Mouse (Mus musculus): ENCODE results near the gene Pced1b. TPM values are rescaled to one million over a fixed set of nuclear protein-coding genes. Genes with fewer than 3 reads are reported as not detected.

Pced1b gene
- polyA plus RNA-seq, 1 experiment from 2014 or later: 5.7 TPM

DNA sequence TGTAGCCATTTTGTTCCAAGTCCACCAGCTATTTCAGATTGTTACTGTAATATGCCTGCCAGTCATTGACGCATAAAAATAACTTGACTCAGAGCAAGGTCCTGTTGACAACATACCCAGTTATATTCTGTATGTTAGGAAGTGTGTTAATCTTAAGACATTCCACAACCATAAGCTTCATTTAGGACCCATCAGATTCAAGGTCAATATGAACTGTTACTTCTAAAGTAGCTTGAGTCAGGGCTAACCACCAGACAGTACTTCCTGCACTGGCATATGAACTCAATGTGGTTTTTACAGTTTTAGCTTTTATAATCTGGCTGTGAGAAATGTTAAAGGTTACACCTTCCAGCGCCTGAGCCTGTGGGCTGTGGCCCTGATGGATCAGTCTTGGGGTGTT lies 173.4 kb downstream of the Pced1b start:
- WGBS: 92% methylated on average over 2 of the region's 2 CpGs
- Histone ChIP-seq H3K36me3 (ENCODE audit: control insufficient read depth, insufficient read depth, low read length) (no peaks in the 10 kb centered on the region), H3K27me3 (replicated peaks; ENCODE audit: control insufficient read depth, insufficient read depth, low read length) (no peaks in the 10 kb centered on the region), H3K4me1 (replicated peaks; ENCODE audit: control insufficient read depth, insufficient read depth, low read length) (peaks cover 2% of the 10 kb centered on the region; the same call in 1 of the 2 replicates), H3K4me3 (ENCODE audit: low read depth, low read length) (no peak overlapping the region), H3K27ac (ENCODE audit: low read depth) (no peak overlapping the region), H3K9me3 (ENCODE audit: control insufficient read depth, low read length) (no peaks in the 10 kb centered on the region), H3K9ac (ENCODE audit: low read length) (no peak overlapping the region), H3K4me2 (ENCODE audit: low read length) (no peak overlapping the region)
- no peak for ATAC-seq (replicated peaks; ENCODE audit: low FRiP score, low TSS enrichment, low read depth)
- no peak for DNase-seq (ENCODE audit: low spot score)

- H3K4me2 ChIP-seq (ENCODE audit: low read length): no peak overlapping the region
- no peaks in the 10 kb centered on the region for H3K9me3 ChIP-seq (ENCODE audit: control insufficient read depth, low read length)
- no peaks in the 10 kb centered on the region for H3K4me1 ChIP-seq (replicated peaks; ENCODE audit: control insufficient read depth, insufficient read depth, low read length)
- DNase-seq (ENCODE audit: low spot score): no peak
- H3K4me3 ChIP-seq (ENCODE audit: low read depth, low read length): no peak overlapping the region
- H3K36me3 ChIP-seq (ENCODE audit: control insufficient read depth, insufficient read depth, low read length): no peaks in the 10 kb centered on the region
- H3K27ac ChIP-seq (ENCODE audit: low read depth): no peak overlapping the region
- ATAC-seq (replicated peaks; ENCODE audit: low FRiP score, low TSS enrichment, low read depth): no peak
- H3K27me3 ChIP-seq (replicated peaks; ENCODE audit: control insufficient read depth, insufficient read depth, low read length): no peaks in the 10 kb centered on the region
- 72% methylated on average over 3 of the region's 3 CpGs for WGBS
- no peak overlapping the region for H3K9ac ChIP-seq (ENCODE audit: low read length)
Observed at GRCm38 (mm10) chr15:97421533-97421932, 174.6 kb downstream of the Pced1b start.

DNA sequence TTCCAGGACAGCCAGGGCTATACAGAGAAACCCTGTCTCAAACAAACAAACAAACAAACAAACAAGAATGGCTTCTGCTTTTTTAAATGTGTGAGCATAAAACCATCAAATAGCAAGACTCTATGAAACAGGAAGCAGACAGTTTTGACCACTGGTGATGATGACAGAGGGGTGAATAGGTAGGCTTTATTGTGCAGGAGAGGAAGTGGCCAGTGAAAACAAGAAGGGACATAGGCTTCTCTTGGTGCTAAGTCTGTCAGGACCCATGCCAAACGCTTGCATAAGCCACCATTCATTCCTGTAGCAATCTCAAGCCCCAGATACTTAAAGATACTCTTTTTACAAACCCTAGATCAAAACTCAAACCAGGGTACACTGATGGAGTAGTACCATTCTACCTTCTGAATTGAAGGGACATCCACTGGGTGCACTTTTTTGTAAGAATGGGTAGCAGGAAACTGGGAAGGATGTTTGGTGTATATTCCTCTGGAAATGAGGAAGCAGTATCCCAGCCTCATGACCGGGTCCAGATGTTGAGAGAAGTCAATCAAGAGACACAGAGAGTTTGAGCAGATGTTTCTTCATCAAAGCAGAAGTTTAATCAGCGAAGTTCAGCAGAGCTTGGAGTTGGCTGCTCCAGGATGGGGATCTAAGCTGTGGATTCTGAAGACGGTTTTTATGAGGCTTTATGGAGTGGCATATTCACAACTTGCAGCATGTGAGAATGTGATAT lies 175.5 kb downstream of the Pced1b start:
- H3K9ac ChIP-seq (ENCODE audit: low read length): no peak overlapping the region
- H3K4me3 ChIP-seq (ENCODE audit: low read depth, low read length): no peak overlapping the region
- ATAC-seq (replicated peaks; ENCODE audit: low FRiP score, low TSS enrichment, low read depth) (no peak), DNase-seq (ENCODE audit: low spot score) (no peak)
- H3K9me3 ChIP-seq (ENCODE audit: control insufficient read depth, low read length): no peaks in the 10 kb centered on the region
- H3K4me2 ChIP-seq (ENCODE audit: low read length): no peak overlapping the region
- WGBS: 73% methylated on average over 4 of the region's 4 CpGs
- H3K36me3 ChIP-seq (ENCODE audit: control insufficient read depth, insufficient read depth, low read length): no peaks in the 10 kb centered on the region
- no peaks in the 10 kb centered on the region for H3K27me3 ChIP-seq (replicated peaks; ENCODE audit: control insufficient read depth, insufficient read depth, low read length)
- H3K27ac ChIP-seq (ENCODE audit: low read depth): no peak overlapping the region
- no peaks in the 10 kb centered on the region for H3K4me1 ChIP-seq (replicated peaks; ENCODE audit: control insufficient read depth, insufficient read depth, low read length)

DNA sequence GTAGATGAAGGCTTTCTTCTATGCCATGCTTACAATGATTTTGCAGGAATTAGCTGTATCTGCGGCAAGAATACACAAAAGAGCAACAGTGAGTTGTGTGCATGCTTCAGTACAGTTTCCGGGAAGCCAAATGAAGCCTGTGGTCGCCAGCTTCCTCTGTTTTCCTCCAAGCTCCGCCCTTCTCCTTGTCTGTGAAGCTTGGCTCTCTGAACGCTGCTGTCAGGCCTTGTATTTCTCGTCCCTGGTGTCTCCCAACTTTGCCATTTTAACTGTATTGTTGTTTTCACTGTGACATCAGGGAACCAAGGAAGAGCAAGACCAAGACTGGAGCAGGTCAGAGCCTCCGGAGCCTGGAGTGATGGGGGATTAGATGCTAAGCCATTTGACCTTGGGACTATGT lies 177.5 kb downstream of the Pced1b start:
- DNase-seq (ENCODE audit: low spot score) (no peak), ATAC-seq (replicated peaks; ENCODE audit: low FRiP score, low TSS enrichment, low read depth) (no peak)
- Histone ChIP-seq H3K36me3 (ENCODE audit: control insufficient read depth, insufficient read depth, low read length) (no peaks in the 10 kb centered on the region), H3K9ac (ENCODE audit: low read length) (no peak overlapping the region), H3K4me1 (replicated peaks; ENCODE audit: control insufficient read depth, insufficient read depth, low read length) (no peaks in the 10 kb centered on the region), H3K9me3 (ENCODE audit: control insufficient read depth, low read length) (no peaks in the 10 kb centered on the region), H3K27ac (ENCODE audit: low read depth) (no peak overlapping the region), H3K4me3 (ENCODE audit: low read depth, low read length) (no peak overlapping the region), H3K4me2 (ENCODE audit: low read length) (no peak overlapping the region), H3K27me3 (replicated peaks; ENCODE audit: control insufficient read depth, insufficient read depth, low read length) (no peaks in the 10 kb centered on the region)
- WGBS: 54% methylated on average over 7 of the region's 7 CpGs

GRCm38 (mm10) chr15:97424961-97425360 lies 178.1 kb downstream of the Pced1b start:
- DNase-seq (ENCODE audit: low spot score) (no peak), ATAC-seq (replicated peaks; ENCODE audit: low FRiP score, low TSS enrichment, low read depth) (no peak)
- WGBS: 78% methylated on average over 3 of the region's 3 CpGs
- no peak overlapping the region for H3K9ac ChIP-seq (ENCODE audit: low read length)
- H3K4me1 ChIP-seq (replicated peaks; ENCODE audit: control insufficient read depth, insufficient read depth, low read length): no peaks in the 10 kb centered on the region
- no peak overlapping the region for H3K4me3 ChIP-seq (ENCODE audit: low read depth, low read length)
- no peaks in the 10 kb centered on the region for H3K36me3 ChIP-seq (ENCODE audit: control insufficient read depth, insufficient read depth, low read length)
- no peak overlapping the region for H3K4me2 ChIP-seq (ENCODE audit: low read length)
- no peak overlapping the region for H3K27ac ChIP-seq (ENCODE audit: low read depth)
- H3K27me3 ChIP-seq (replicated peaks; ENCODE audit: control insufficient read depth, insufficient read depth, low read length): no peaks in the 10 kb centered on the region
- no peaks in the 10 kb centered on the region for H3K9me3 ChIP-seq (ENCODE audit: control insufficient read depth, low read length)

GRCm38 (mm10) chr15:97429201-97429900 lies 182.4 kb downstream of the Pced1b start:
- Histone ChIP-seq H3K36me3 (ENCODE audit: control insufficient read depth, insufficient read depth, low read length) (no peaks in the 10 kb centered on the region), H3K4me2 (ENCODE audit: low read length) (no peak overlapping the region)
- WGBS: 84% methylated on average over 12 of the region's 12 CpGs

GRCm38 (mm10) chr15:97431533-97431932 lies 184.6 kb downstream of the Pced1b start:
- no peaks in the 10 kb centered on the region for H3K36me3 ChIP-seq (ENCODE audit: control insufficient read depth, insufficient read depth, low read length)
- no peaks in the 10 kb centered on the region for H3K4me1 ChIP-seq (replicated peaks; ENCODE audit: control insufficient read depth, insufficient read depth, low read length)
- H3K9me3 ChIP-seq (ENCODE audit: control insufficient read depth, low read length): no peaks in the 10 kb centered on the region
- no peak overlapping the region for H3K4me2 ChIP-seq (ENCODE audit: low read length)
- 77% methylated on average over 6 of the region's 6 CpGs for WGBS
- no peak overlapping the region for H3K4me3 ChIP-seq (ENCODE audit: low read depth, low read length)
- no peaks in the 10 kb centered on the region for H3K27me3 ChIP-seq (replicated peaks; ENCODE audit: control insufficient read depth, insufficient read depth, low read length)
- H3K9ac ChIP-seq (ENCODE audit: low read length): no peak overlapping the region
- no peak overlapping the region for H3K27ac ChIP-seq (ENCODE audit: low read depth)
- DNase-seq (ENCODE audit: low spot score) (no peak), ATAC-seq (replicated peaks; ENCODE audit: low FRiP score, low TSS enrichment, low read depth) (no peak)

More at GRCm38 (mm10) chr15:97429201-97429900, 182.4 kb downstream of the Pced1b start:
- no peak overlapping the region for H3K9ac ChIP-seq (ENCODE audit: low read length)
- H3K4me3 ChIP-seq (ENCODE audit: low read depth, low read length): no peak overlapping the region
- no peaks in the 10 kb centered on the region for H3K4me1 ChIP-seq (replicated peaks; ENCODE audit: control insufficient read depth, insufficient read depth, low read length)
- DNase-seq (ENCODE audit: low spot score): no peak
- ATAC-seq (replicated peaks; ENCODE audit: low FRiP score, low TSS enrichment, low read depth): no peak
- no peak overlapping the region for H3K27ac ChIP-seq (ENCODE audit: low read depth)
- H3K27me3 ChIP-seq (replicated peaks; ENCODE audit: control insufficient read depth, insufficient read depth, low read length): no peaks in the 10 kb centered on the region
- H3K9me3 ChIP-seq (ENCODE audit: control insufficient read depth, low read length): no peaks in the 10 kb centered on the region

DNA sequence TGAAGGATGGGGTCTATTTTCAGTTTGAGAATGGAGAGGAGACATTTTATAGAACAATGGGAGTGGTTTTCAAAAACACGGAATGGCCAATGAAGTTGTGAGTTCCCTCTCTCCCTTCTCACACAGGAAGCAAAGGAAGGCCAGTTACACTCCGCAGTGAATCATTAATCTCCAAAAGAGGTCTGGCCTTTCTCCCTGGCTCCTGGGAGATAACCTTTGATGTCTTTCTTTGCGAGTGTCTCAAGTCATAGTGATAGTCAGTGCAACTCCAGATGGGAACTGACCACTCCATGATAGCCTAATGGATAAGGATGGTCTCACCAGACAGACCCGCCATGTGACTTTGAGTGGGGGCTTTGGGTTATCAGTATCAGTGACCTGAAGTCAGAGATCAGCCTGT lies 185.3 kb downstream of the Pced1b start:
- no peaks in the 10 kb centered on the region for H3K27me3 ChIP-seq (replicated peaks; ENCODE audit: control insufficient read depth, insufficient read depth, low read length)
- DNase-seq (ENCODE audit: low spot score): no peak
- H3K4me2 ChIP-seq (ENCODE audit: low read length): no peak overlapping the region
- no peak overlapping the region for H3K9ac ChIP-seq (ENCODE audit: low read length)
- H3K4me3 ChIP-seq (ENCODE audit: low read depth, low read length): no peak overlapping the region
- WGBS: 28% methylated on average over 4 of the region's 4 CpGs
- H3K36me3 ChIP-seq (ENCODE audit: control insufficient read depth, insufficient read depth, low read length): no peaks in the 10 kb centered on the region
- no peak for ATAC-seq (replicated peaks; ENCODE audit: low FRiP score, low TSS enrichment, low read depth)
- no peaks in the 10 kb centered on the region for H3K4me1 ChIP-seq (replicated peaks; ENCODE audit: control insufficient read depth, insufficient read depth, low read length)
- H3K27ac ChIP-seq (ENCODE audit: low read depth): no peak overlapping the region
- H3K9me3 ChIP-seq (ENCODE audit: control insufficient read depth, low read length): no peaks in the 10 kb centered on the region
